Mouse (Mus musculus) cortical plate, adult 2 months (tissue): ENCODE measurements around the gene Cst6. TPM values are rescaled to one million over a fixed set of nuclear protein-coding genes. Genes with fewer than 3 reads are reported as not detected.
"Not testable (repeated sequence)": the region's sequence is repeated elsewhere in the genome, so short reads cannot be mapped to it uniquely, and the experiment has no call there.

Experiments
- H3K27ac ChIP-seq: fragments of 200-500 bp; 2 replicates; pipeline ENCODE4 v1.5.1; 2012; ENCODE audit warnings: low read length, control low read depth, inconsistent platforms; ENCODE audit not compliant: insufficient read depth
- H3K4me1 ChIP-seq: fragments of 200-500 bp; 2 replicates; pipeline ENCODE4 v1.6.1; 2011; ENCODE audit warnings: low read length; ENCODE audit not compliant: control insufficient read depth, insufficient read depth
- H3K4me3 ChIP-seq: fragments of 200-500 bp; 2 replicates; pipeline ENCODE4 v1.5.1; 2011; ENCODE audit warnings: mild to moderate bottlenecking, low read length, control low read depth; ENCODE audit not compliant: insufficient read depth
- CTCF ChIP-seq: fragments of 200-500 bp; IDR thresholded peaks from 2 replicates; pipeline ENCODE4 v1.5.1; 2011; ENCODE audit warnings: mild to moderate bottlenecking, control low read depth, low read length; ENCODE audit not compliant: insufficient read depth; ENCODE audit errors: extremely low read depth
- POLR2A ChIP-seq: fragments of 200-500 bp; IDR thresholded peaks from 2 replicates; pipeline ENCODE4 v1.6.1; 2011; ENCODE audit warnings: mild to moderate bottlenecking, low read length, control low read depth; ENCODE audit not compliant: insufficient read depth; ENCODE audit errors: extremely low read depth
- polyA plus RNA-seq: library from polyadenylated mRNA; depleted of rRNA; stranded (reverse); fragments of >200 nt; gene quantifications from 2 replicates; pipeline ENCODE4 v1.2.3, GENCODE M21; 2012; rRNA removed

The Cst6 gene
- 22.3 and 23.9 TPM in 2 replicates for polyA plus RNA-seq

DNA sequence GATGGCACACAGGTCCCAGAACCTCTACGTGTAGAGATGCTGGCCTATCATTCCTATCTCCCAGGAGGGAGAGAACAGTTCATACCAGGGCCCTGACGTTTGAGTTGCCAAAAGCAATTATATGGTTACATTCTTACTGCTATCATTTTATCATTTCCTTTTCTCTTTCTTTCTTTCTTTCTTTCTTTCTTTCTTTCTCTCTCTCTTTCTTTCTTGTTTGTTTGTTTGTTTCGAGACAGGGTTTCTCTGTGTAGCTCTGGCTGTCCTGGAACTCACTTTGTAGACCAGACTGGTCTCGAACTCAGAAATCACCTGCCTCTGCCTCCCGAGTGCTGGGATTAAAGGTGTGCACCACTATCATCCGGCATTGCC is at the start of gene Cst6:
TSS of gene Cst6 (minus strand) at position 73 of the 372 bp plus-strand sequence.
- not testable (repeated sequence) for H3K4me1 ChIP-seq, H3K27ac ChIP-seq
- peak within 1 kb of the TSS; percentile 34 for H3K4me3 ChIP-seq

DNA sequence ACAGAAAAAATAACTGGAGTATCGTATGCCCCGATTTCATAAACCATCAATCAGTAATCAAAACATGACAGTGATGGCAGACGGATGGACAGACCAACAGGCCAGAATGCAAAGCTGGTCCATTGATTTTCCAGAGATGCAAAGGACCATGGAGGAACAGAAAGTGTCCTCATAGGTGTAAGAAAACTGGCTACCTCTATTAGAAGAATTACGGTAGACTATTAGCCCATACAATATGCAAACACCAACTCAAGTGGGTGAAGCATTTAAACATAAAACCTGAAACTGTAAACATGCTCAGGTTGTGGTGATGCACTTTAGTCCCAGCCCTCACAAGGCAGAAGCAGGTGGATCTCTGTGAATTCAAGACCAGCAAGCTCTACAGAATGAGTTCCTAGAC is 46.0 kb upstream of the Cst6 start:
- TF ChIP-seq CTCF: no peak
- TF ChIP-seq POLR2A: no peak
- Histone ChIP-seq H3K27ac (no peak overlapping the region), H3K4me3 (no peak overlapping the region), H3K4me1 (no peaks in the 10 kb centered on the region)

DNA sequence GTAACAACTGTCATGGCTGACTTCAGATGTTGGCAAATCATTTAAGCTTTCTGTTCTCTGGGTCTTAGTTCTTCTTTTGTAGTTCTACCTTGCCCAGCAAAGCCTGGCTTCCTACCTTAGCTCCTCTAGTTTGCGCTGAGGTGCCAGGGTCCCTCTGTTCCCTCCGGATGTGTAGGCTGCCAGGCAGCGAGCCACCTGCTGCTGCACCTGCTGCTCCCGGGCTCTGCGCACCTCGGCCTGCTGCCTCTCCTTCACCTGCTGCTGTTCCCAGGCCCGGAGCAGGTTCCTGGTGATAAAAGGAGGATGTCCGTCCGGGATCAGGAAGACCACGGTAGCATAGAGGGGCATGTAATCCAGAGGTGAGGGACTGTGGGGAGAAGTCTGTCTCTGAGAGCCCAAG is 44.8 kb upstream of the Cst6 start:
- no peak overlapping the region for H3K27ac ChIP-seq

DNA sequence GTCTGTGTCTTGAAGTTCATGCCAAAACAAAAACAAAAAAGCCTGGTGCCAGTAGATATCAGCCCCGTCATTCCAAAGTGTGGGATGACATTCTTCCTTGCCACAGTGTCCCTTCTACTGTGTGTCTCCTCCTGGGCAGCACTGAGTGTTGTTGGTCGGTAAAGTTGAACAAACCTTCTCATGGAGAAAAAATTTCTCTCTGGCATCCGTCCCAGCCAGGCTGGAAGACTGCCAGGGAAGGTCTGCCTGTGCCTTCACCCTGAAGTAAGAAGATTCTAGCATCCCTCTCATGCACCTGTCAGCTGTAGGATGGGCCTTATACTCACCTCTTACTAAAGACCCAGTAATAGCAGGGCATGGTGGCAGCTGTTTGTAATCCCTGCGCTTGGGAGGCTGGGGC is 43.5 kb upstream of the Cst6 start:
- Histone ChIP-seq H3K27ac (no peak overlapping the region), H3K4me1 (peaks cover 2% of the 10 kb centered on the region), H3K4me3 (no peak overlapping the region)
- TF ChIP-seq POLR2A (no peak), CTCF (no peak)

More for the DNA sequence above, 44.8 kb upstream of the Cst6 start:
- Histone ChIP-seq H3K4me1 (peaks cover 2% of the 10 kb centered on the region), H3K4me3 (no peak overlapping the region)
- TF ChIP-seq POLR2A (no peak), CTCF (no peak)

DNA sequence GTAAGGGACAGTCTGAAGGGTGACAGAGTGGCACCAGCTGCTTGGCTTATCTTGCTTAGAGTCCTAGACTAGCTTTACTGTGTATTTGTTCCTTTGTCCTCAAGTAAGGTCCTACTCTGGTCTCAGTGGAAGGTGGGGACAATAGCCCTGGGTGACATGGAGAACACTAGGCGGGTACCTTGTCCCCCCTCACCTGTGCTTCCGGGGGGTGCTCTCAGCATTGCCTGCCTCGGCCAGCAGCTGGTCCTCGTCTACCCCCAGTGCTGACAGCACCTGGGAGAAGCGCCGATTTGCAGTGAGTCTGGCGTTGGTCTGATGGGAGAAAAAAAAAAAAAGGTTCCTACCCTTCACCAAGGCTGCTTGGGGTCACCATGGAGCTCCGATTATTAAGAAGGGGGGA is 41.0 kb upstream of the Cst6 start:
- TF ChIP-seq CTCF (no peak), POLR2A (no peak)
- Histone ChIP-seq H3K27ac (no peak overlapping the region), H3K4me3 (no peak overlapping the region), H3K4me1 (peaks cover 3% of the 10 kb centered on the region)

DNA sequence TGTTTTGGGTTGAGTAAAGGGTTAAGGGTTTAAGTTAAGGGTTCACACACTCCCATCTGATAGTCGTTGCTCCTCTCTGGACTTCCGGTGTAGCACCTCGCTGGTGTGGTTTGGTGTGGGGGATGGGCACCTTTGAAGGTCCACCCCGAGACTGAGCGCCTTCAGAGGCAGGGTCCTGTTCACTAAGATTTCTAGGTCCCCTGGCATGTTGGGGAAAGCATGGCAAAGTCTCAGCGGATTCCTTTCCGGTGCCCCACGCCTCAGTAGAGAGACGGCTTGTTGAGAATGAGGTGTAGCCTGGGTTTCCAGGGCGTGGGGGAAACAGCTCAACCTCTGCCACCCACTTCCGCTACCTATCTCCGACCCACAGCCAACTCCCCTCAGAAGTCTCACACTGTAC is 40.3 kb upstream of the Cst6 start:
- TF ChIP-seq POLR2A: no peak
- TF ChIP-seq CTCF: no peak
- H3K4me1 ChIP-seq: peaks cover 3% of the 10 kb centered on the region
- peak overlapping the region; percentile 98 for H3K4me3 ChIP-seq
- H3K27ac ChIP-seq: no peak overlapping the region

DNA sequence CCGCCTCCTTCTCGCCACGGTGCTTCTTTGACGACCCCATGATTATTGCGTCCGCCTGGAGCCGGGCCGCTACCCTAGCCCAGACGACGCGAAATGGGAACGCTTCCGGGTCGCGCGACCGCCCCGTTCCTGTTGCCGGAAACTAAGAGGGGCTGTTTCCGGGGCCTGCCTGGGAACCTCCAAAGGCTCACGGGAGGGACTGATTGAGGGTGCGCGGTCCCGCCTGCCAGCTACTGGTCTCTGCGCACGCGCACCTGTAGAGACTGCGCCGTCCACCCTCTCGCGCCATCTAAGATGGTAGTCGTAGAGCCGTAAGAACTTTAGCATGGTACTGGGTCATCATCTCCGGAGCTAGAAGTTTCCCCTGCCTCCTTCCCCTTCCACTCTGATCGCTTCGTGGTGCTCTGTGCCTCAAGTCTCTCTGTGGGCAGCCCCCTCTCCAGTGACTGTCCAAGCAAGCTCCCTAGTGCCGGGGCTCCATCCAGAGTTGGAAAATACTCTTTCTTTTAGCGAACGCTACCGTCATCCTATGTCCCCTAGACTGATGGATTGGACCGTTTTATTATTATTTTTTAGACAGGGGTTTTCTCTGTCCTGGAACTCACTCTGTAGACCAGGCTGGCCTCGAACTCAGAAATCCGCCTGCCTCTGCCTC is 39.3 kb upstream of the Cst6 start, which contains the start of gene Sart1:
TSS of gene Sart1 (minus strand) at position 116 of the 655 bp plus-strand sequence.
- peak within 1 kb of the TSS; percentile 89 for H3K27ac ChIP-seq
- peaks cover 3% of the 10 kb centered on the region for H3K4me1 ChIP-seq
- TF ChIP-seq CTCF: no peak
- TF ChIP-seq POLR2A: peak; percentile 92
- H3K4me3 ChIP-seq: peak within 1 kb of the TSS; percentile 98

DNA sequence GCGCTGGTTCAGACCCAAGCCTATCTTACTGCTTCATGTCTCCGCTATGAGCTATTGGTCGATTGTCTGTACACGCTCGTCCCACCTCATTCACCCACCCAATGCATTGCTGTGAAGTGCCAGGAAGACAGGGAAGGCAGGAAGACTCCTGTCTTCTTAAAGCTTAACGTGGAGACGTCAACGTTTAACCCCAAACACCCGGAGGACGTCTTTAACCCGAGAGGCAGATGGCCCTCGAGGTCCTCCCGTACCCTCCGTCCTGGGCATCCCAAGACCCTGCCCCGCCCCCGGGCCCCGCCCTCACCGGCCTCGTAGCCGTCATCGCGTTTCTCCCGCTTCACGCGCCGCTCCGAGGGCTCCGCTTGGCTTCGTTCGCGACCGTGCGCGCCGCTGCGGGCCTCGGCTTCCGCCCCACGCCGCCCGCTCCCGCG is 38.7 kb upstream of the Cst6 start:
- TF ChIP-seq POLR2A: no peak
- Histone ChIP-seq H3K4me3 (peak overlapping the region; percentile 98), H3K4me1 (peaks cover 3% of the 10 kb centered on the region), H3K27ac (peak overlapping the region; percentile 82)

DNA sequence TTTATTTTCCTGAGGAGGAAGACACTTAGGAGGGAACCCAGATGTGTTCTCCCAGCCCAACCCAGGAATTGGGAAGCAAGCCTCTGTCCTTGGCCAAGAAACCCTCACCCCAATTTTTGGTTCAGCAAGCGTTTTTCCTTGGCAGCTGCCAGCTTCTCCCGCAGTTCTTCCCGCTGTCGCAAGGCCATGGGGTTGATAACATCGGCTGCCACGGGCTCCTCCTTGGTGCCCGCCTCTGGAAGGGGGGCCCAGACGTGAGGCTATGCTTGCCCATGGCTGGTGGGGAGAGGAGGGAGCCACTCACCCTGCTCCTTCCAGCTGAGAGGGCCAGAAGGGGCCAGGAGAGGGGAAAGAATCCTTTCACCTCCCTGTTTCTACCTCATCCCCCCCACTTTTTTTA is 35.3 kb upstream of the Cst6 start:
- H3K4me3 ChIP-seq: no peak overlapping the region
- TF ChIP-seq CTCF: no peak
- TF ChIP-seq POLR2A: no peak
- H3K4me1 ChIP-seq: peaks cover 3% of the 10 kb centered on the region
- no peak overlapping the region for H3K27ac ChIP-seq

DNA sequence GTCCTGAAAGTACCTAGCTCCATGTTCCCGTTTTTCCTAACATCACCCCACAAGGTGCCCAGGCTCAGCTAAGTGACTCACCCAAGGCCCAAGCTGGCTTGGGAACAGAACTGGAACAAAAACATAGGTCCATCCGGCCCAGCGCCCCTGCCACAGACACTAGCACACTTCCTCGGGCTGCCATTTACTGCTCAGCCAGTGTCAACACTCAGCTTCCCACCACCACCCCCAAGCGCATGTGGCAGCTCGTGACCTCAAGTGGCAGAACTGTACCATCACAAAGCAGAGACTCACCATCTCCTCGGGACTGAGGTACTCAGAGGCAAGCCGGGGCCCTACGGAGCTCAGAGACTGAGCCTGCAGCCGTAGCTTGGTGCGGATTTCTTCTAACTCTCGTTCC is 34.0 kb upstream of the Cst6 start:
- no peak overlapping the region for H3K4me3 ChIP-seq
- TF ChIP-seq CTCF: no peak
- TF ChIP-seq POLR2A: no peak
- H3K4me1 ChIP-seq: peaks cover 1% of the 10 kb centered on the region; the same call in 1 of the 2 replicates
- H3K27ac ChIP-seq: no peak overlapping the region
